Mouse (Mus musculus) C2C12 (cell line): ENCODE results near the gene Ppard. TPM values are rescaled to one million over a fixed set of nuclear protein-coding genes. Genes with fewer than 3 reads are reported as not detected.

Experiments used
- H3K27me3 ChIP-seq: one replicate; pipeline ENCODE4 v1.6.1; 2011; ENCODE audit not compliant: control insufficient read depth, insufficient read depth, insufficient read length
- H3K36me3 ChIP-seq: one replicate; pipeline ENCODE4 v1.6.1; 2011; ENCODE audit not compliant: control insufficient read depth, insufficient read depth
- H3K4me3 ChIP-seq: one replicate; pipeline ENCODE4 v1.5.1; 2011; ENCODE audit warnings: mild to moderate bottlenecking, control low read depth; ENCODE audit not compliant: poor library complexity, insufficient read depth, severe bottlenecking
- H3K79me2 ChIP-seq: one replicate; pipeline ENCODE4 v1.6.1; 2011; ENCODE audit not compliant: control insufficient read depth, insufficient read depth
- H3K79me3 ChIP-seq: one replicate; pipeline ENCODE4 v1.6.1; 2011; ENCODE audit warnings: low read depth, control low read depth
- H3ac ChIP-seq: one replicate; pipeline ENCODE3; 2011; ENCODE audit warnings: low read depth; ENCODE audit not compliant: control insufficient read depth, insufficient read length
- CEBPB ChIP-seq: IDR thresholded peaks from one replicate; pipeline ENCODE4 v1.6.1; 2011; ENCODE audit warnings: low read depth, mild to moderate bottlenecking, control low read depth, moderate library complexity
- CTCF ChIP-seq: IDR thresholded peaks from one replicate; pipeline ENCODE4 v1.5.1; 2011; ENCODE audit not compliant: control insufficient read depth, insufficient read depth, insufficient read length
- FOSL1 ChIP-seq: IDR thresholded peaks from one replicate; pipeline ENCODE4 v1.8.0; 2011; ENCODE audit warnings: mild to moderate bottlenecking, low read length; ENCODE audit not compliant: poor library complexity, insufficient read depth, severe bottlenecking
- MAX ChIP-seq: IDR thresholded peaks from one replicate; pipeline ENCODE4 v1.6.1; 2011; ENCODE audit warnings: mild to moderate bottlenecking, control low read depth
- MYOD1 ChIP-seq: IDR thresholded peaks from one replicate; pipeline ENCODE4 v1.6.1; 2011; ENCODE audit warnings: low read depth; ENCODE audit not compliant: control insufficient read depth, insufficient read length
- MYOG ChIP-seq: IDR thresholded peaks from one replicate; pipeline ENCODE4 v1.6.1; 2011; ENCODE audit not compliant: control insufficient read depth, insufficient read length; ENCODE audit errors: extremely low read depth
- USF1 ChIP-seq: IDR thresholded peaks from one replicate; pipeline ENCODE4 v1.6.1; 2011; ENCODE audit warnings: low read depth, mild to moderate bottlenecking, control low read depth, moderate library complexity
- polyA plus RNA-seq: library from polyadenylated mRNA; unstranded; fragments of >200 nt; fragmentation: generic; extraction: Trizol; gene quantifications from one replicate; pipeline ENCODE4 v1.2.1, GENCODE M21; 2012; ENCODE audit warnings: missing spikeins

Ppard gene
- polyA plus RNA-seq, 1 experiment, result 24.7 TPM

- Histone ChIP-seq H3K36me3 (no peaks in the 10 kb centered on the region), H3K79me2 (peaks cover 37% of the 10 kb centered on the region), H3K4me3 (no peak overlapping the region), H3K79me3 (peaks cover 14% of the 10 kb centered on the region), H3ac (no peak overlapping the region), H3K27me3 (no peaks in the 10 kb centered on the region)
- TF ChIP-seq USF1, result no peak
- TF ChIP-seq CEBPB, result no peak
- no peak for TF ChIP-seq FOSL1
- no peak for TF ChIP-seq MYOG
- TF ChIP-seq MAX, result no peak
- TF ChIP-seq MYOD1, result no peak
- no peak for TF ChIP-seq CTCF
Measured at GRCm38 (mm10) chr17:28274739-28275138, 42.2 kb downstream of the Ppard start.

- no peak for TF ChIP-seq MYOG
- TF ChIP-seq CEBPB, result no peak
- no peak for TF ChIP-seq USF1
- no peak for TF ChIP-seq CTCF
- TF ChIP-seq MAX, result no peak
- TF ChIP-seq FOSL1, result no peak
- TF ChIP-seq MYOD1, result no peak
- Histone ChIP-seq H3K27me3 (no peaks in the 10 kb centered on the region), H3ac (no peak overlapping the region), H3K79me2 (peaks cover 20% of the 10 kb centered on the region), H3K36me3 (no peaks in the 10 kb centered on the region), H3K79me3 (peaks cover 2% of the 10 kb centered on the region), H3K4me3 (no peak overlapping the region)
Measured at GRCm38 (mm10) chr17:28277226-28277625, 44.7 kb downstream of the Ppard start.

GRCm38 (mm10) chr17:28277721-28278120 is 45.2 kb downstream of the Ppard start:
- TF ChIP-seq FOSL1 (no peak), CTCF (no peak), MYOD1 (no peak), USF1 (no peak), CEBPB (no peak), MAX (no peak), MYOG (no peak)
- H3K36me3 ChIP-seq, result no peaks in the 10 kb centered on the region

GRCm38 (mm10) chr17:28278156-28278555 is 45.7 kb downstream of the Ppard start:
- Histone ChIP-seq H3ac (no peak overlapping the region), H3K36me3 (no peaks in the 10 kb centered on the region), H3K4me3 (no peak overlapping the region), H3K79me2 (peaks cover 11% of the 10 kb centered on the region), H3K79me3 (peaks cover 1% of the 10 kb centered on the region), H3K27me3 (no peaks in the 10 kb centered on the region)
- TF ChIP-seq CEBPB, result no peak
- no peak for TF ChIP-seq CTCF
- TF ChIP-seq MYOD1, result no peak
- TF ChIP-seq USF1, result no peak
- no peak for TF ChIP-seq FOSL1
- no peak for TF ChIP-seq MAX
- no peak for TF ChIP-seq MYOG

More at GRCm38 (mm10) chr17:28277721-28278120, 45.2 kb downstream of the Ppard start:
- Histone ChIP-seq H3K27me3 (no peaks in the 10 kb centered on the region), H3ac (no peak overlapping the region), H3K4me3 (no peak overlapping the region), H3K79me2 (peaks cover 15% of the 10 kb centered on the region), H3K79me3 (peaks cover 1% of the 10 kb centered on the region)

- Histone ChIP-seq H3K27me3 (no peaks in the 10 kb centered on the region), H3K4me3 (no peak overlapping the region), H3ac (no peak overlapping the region), H3K79me3 (no peaks in the 10 kb centered on the region), H3K79me2 (peaks cover 2% of the 10 kb centered on the region), H3K36me3 (no peaks in the 10 kb centered on the region)
- TF ChIP-seq CTCF (no peak), CEBPB (no peak), MAX (no peak), MYOD1 (no peak), FOSL1 (no peak), MYOG (no peak), USF1 (no peak)
Measured at GRCm38 (mm10) chr17:28279236-28279635, 46.7 kb downstream of the Ppard start.
